9 mouse cellular contexts compared by ENCODE assay signal in genomic region chr16:22434530-22434929, GRCm38 (mm10). TPM values are rescaled to one million over a fixed set of nuclear protein-coding genes. Genes with fewer than 3 reads are reported as not detected.
DNase-seq lines count a peak whose midpoint lies in the region; ATAC-seq lines count a peak whose summit lies in the region.
"Had no signal": no experiment of that assay in that cellular context is flagged by ENCODE, and none has a peak within 500 bp of the region (broad histone marks: within the 10 kb centered on the region; RNA-seq: fewer than 3 reads in every experiment).

No protein-coding gene starts in this region.

- DNase-seq in forebrain, embryonic 10.5 days (ENCODE audit: extremely low spot score, low spot score): no peak
- no peak for DNase-seq in midbrain, embryonic 11.5 days (ENCODE audit: low spot score, missing footprints)
- DNase-seq in retina, postnatal 1 day: peak; percentile 45
- no peak for DNase-seq in heart, adult 18-20 months
- DNase-seq in layer of hippocampus, postnatal 14 days (ENCODE audit: low spot score in 2 of 2): no peak
- DNase-seq: cerebellum, adult 8-10 months had no signal

- no peak overlapping the region for H3K9ac ChIP-seq in forebrain, embryonic 15.5 days (replicated peaks)
- H3K9ac ChIP-seq in midbrain, embryonic 12.5 days (replicated peaks): no peak overlapping the region
- H3K9ac ChIP-seq in midbrain, embryonic 11.5 days (ENCODE audit: low read length): no peak overlapping the region
- H3K9ac ChIP-seq in lung, embryonic 15.5 days: peak overlapping the region; percentile 29

- H3K4me1 ChIP-seq in forebrain, embryonic 15.5 days: peaks cover 52% of the 10 kb centered on the region
- H3K4me1 ChIP-seq in forebrain, embryonic 10.5 days: peaks cover 66% of the 10 kb centered on the region
- H3K4me1 ChIP-seq in midbrain, embryonic 12.5 days: peaks cover 35% of the 10 kb centered on the region
- H3K4me1 ChIP-seq in midbrain, embryonic 11.5 days (ENCODE audit: control insufficient read depth, insufficient read depth, low read length): peaks cover 15% of the 10 kb centered on the region
- H3K4me1 ChIP-seq in lung, embryonic 15.5 days: peaks cover 24% of the 10 kb centered on the region

- WGBS in forebrain, embryonic 15.5 days: 42% methylated on average over 5 of the region's 5 CpGs
- WGBS in forebrain, embryonic 10.5 days: 49% methylated on average over 5 of the region's 5 CpGs
- WGBS in midbrain, embryonic 12.5 days: 40% methylated on average over 5 of the region's 5 CpGs
- 38% methylated on average over 5 of the region's 5 CpGs for WGBS in midbrain, embryonic 11.5 days
- 58% methylated on average over 5 of the region's 5 CpGs for WGBS in lung, embryonic 15.5 days

- H3K27me3 ChIP-seq in forebrain, embryonic 15.5 days: peaks cover 36% of the 10 kb centered on the region
- H3K27me3 ChIP-seq in forebrain, embryonic 10.5 days (ENCODE audit: poor library complexity, severe bottlenecking): peaks cover 83% of the 10 kb centered on the region
- peaks cover 79% of the 10 kb centered on the region for H3K27me3 ChIP-seq in midbrain, embryonic 12.5 days
- peaks cover 31% of the 10 kb centered on the region for H3K27me3 ChIP-seq in midbrain, embryonic 11.5 days (ENCODE audit: control insufficient read depth, insufficient read depth, low read length)
- H3K27me3 ChIP-seq in lung, embryonic 15.5 days: no peaks in the 10 kb centered on the region

- no peak overlapping the region for H3K4me3 ChIP-seq in forebrain, embryonic 15.5 days
- no peak overlapping the region for H3K4me3 ChIP-seq in forebrain, embryonic 10.5 days
- no peak overlapping the region for H3K4me3 ChIP-seq in midbrain, embryonic 12.5 days
- H3K4me3 ChIP-seq in midbrain, embryonic 11.5 days (ENCODE audit: low read depth, low read length): no peak overlapping the region
- peak overlapping the region; percentile 22 for H3K4me3 ChIP-seq in lung, embryonic 15.5 days

- no peak overlapping the region for H3K27ac ChIP-seq in forebrain, embryonic 15.5 days (replicated peaks)
- H3K27ac ChIP-seq in forebrain, embryonic 10.5 days: no peak overlapping the region
- H3K27ac ChIP-seq in midbrain, embryonic 12.5 days (replicated peaks): no peak overlapping the region
- H3K27ac ChIP-seq in midbrain, embryonic 11.5 days (ENCODE audit: low read depth, low read length): no peak overlapping the region
- H3K27ac ChIP-seq in lung, embryonic 15.5 days: peak overlapping the region; percentile 46

- no peak for ATAC-seq in forebrain, embryonic 15.5 days (replicated peaks)
- no peak for ATAC-seq in midbrain, embryonic 12.5 days (ENCODE audit: low FRiP score, low read depth)
- ATAC-seq in midbrain, embryonic 11.5 days (ENCODE audit: low FRiP score): no peak
- no peak for ATAC-seq in lung, embryonic 15.5 days (ENCODE audit: borderline replicate concordance, extremely low read depth, low FRiP score, low TSS enrichment)

- no peaks in the 10 kb centered on the region for H3K9me3 ChIP-seq in forebrain, embryonic 15.5 days
- no peaks in the 10 kb centered on the region for H3K9me3 ChIP-seq in forebrain, embryonic 10.5 days
- no peaks in the 10 kb centered on the region for H3K9me3 ChIP-seq in midbrain, embryonic 12.5 days
- no peaks in the 10 kb centered on the region for H3K9me3 ChIP-seq in midbrain, embryonic 11.5 days (ENCODE audit: control insufficient read depth, low read length)
- no peaks in the 10 kb centered on the region for H3K9me3 ChIP-seq in lung, embryonic 15.5 days

- H3K36me3 ChIP-seq in forebrain, embryonic 15.5 days: no peaks in the 10 kb centered on the region
- H3K36me3 ChIP-seq in forebrain, embryonic 10.5 days (replicated peaks): peaks cover 12% of the 10 kb centered on the region; the same call in 1 of the 2 replicates
- no peaks in the 10 kb centered on the region for H3K36me3 ChIP-seq in midbrain, embryonic 12.5 days
- no peaks in the 10 kb centered on the region for H3K36me3 ChIP-seq in midbrain, embryonic 11.5 days (ENCODE audit: control insufficient read depth, insufficient read depth, low read length)
- H3K36me3 ChIP-seq in lung, embryonic 15.5 days: no peaks in the 10 kb centered on the region

- H3K4me2 ChIP-seq in forebrain, embryonic 15.5 days (replicated peaks): peak overlapping the region; percentile 23; the same call in 1 of the 2 replicates
- peak overlapping the region; percentile 31; the same call in 1 of the 2 replicates for H3K4me2 ChIP-seq in midbrain, embryonic 12.5 days (replicated peaks)
- H3K4me2 ChIP-seq in midbrain, embryonic 11.5 days: no peak overlapping the region
- peak overlapping the region; percentile 46 for H3K4me2 ChIP-seq in lung, embryonic 15.5 days

RNA-seq across cellular contexts. Expression of gene Etv5, which starts 5.0 kb away (rescaled TPM):
- polyA plus RNA-seq in forebrain, embryonic 15.5 days (2015; fragmentation: Nextera tagmentation; extraction: Ambion mirVana): 24.7 and 27.2 TPM in 2 replicates
- polyA plus RNA-seq in forebrain, embryonic 10.5 days (2016; fragmentation: Nextera tagmentation; extraction: Ambion mirVana): 34.5 and 45.8 TPM in 2 replicates
- polyA plus RNA-seq in midbrain, embryonic 12.5 days (2016; fragmentation: Nextera tagmentation; extraction: Ambion mirVana): 10.8 and 11.8 TPM in 2 replicates
- polyA plus RNA-seq in midbrain, embryonic 11.5 days (2014; fragmentation: Nextera tagmentation; extraction: Ambion mirVana): 10.1 and 13.4 TPM in 2 replicates
- 167 TPM in 2 replicates for polyA plus RNA-seq in lung, embryonic 15.5 days (2015; fragmentation: Nextera tagmentation; extraction: Ambion mirVana)
- total RNA-seq in heart, adult 18-20 months (2021): 1 to 10 TPM; 6.9 to 7.5 TPM
- total RNA-seq in layer of hippocampus, postnatal 14 days (2021): 10 to 100 TPM; 42.2 to 51.0 TPM
